Mouse (Mus musculus): ENCODE data around the gene Grrp1.
"Not testable (repeated sequence)": the region's sequence is repeated elsewhere in the genome, so short reads cannot be mapped to it uniquely, and the experiment has no call there.

Grrp1 gene

DNA sequence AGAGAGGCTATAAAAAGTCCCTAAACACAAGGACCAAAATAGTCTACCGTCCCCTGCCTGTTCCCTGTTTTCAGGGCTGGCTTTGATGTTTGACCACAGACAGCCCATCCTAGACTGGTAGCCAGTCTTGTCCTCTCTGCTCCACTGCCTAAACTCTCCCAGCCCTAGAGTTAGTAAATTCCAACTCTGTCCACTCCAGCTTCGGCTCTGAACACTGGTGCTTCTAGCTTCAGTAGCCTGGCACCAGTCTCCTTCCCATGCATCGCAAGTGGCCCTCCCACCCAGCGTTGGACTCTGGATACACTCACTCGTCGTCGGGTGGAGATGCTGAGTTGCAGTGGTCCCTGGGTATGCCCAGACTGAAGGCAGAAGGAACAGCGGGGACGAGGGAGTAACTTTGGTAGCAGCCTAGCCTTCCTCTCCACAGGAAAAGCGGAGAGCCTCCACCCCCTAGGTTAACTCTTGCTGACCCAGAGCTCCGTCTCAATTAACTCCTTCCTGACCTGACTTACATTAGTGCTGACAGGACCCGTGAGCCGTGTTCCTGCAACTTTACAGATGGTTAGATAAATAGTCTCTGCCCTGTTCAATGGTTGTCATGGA lies at the start of gene Grrp1:
Grrp1 (minus strand) TSS at position 385 of the 603 bp plus-strand sequence.
- DNase-seq (ENCODE audit: low spot score), result peak; percentile 75

DNA sequence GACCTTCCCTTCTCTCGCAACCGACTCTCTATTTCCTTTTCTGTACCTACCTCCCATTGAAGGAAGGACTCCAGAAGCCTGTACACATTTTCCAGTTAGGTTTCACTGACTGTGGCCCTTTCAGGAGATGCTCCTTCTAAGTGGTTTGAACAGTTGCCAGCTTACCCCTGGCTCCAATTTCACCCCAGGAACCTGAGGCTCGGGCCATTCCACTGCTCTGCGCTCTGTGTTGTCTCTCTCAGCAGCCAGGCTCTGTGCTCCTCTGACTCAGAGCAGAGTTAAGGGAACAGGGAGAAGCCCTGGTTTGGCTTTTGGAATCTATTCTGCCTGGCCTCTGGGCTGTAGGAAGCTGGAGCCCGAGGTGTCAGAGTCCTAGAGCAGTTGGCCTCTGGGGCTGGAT lies 48.2 kb upstream of the Grrp1 start:
- no peak for DNase-seq (ENCODE audit: low spot score)

- DNase-seq (ENCODE audit: low spot score), result no peak
Observed at GRCm38 (mm10) chr4:134300316-134300715, 46.4 kb upstream of the Grrp1 start.

DNA sequence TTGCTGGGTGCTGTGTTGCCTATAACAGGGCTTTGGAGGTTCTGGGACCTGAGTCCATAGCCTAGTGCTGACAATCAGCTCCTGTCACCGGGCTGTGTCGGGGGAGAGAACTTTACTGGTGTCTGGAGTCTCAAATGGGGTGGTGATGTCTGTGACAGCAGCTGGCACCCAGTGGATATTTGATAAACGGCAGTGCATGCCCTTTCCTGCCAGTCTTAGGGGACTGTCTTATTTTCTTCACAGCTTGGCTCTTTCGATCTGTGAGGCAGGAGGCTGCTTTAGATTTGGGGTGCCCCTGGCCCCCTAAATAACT lies 45.5 kb upstream of the Grrp1 start:
- no peak for DNase-seq (ENCODE audit: low spot score)

DNA sequence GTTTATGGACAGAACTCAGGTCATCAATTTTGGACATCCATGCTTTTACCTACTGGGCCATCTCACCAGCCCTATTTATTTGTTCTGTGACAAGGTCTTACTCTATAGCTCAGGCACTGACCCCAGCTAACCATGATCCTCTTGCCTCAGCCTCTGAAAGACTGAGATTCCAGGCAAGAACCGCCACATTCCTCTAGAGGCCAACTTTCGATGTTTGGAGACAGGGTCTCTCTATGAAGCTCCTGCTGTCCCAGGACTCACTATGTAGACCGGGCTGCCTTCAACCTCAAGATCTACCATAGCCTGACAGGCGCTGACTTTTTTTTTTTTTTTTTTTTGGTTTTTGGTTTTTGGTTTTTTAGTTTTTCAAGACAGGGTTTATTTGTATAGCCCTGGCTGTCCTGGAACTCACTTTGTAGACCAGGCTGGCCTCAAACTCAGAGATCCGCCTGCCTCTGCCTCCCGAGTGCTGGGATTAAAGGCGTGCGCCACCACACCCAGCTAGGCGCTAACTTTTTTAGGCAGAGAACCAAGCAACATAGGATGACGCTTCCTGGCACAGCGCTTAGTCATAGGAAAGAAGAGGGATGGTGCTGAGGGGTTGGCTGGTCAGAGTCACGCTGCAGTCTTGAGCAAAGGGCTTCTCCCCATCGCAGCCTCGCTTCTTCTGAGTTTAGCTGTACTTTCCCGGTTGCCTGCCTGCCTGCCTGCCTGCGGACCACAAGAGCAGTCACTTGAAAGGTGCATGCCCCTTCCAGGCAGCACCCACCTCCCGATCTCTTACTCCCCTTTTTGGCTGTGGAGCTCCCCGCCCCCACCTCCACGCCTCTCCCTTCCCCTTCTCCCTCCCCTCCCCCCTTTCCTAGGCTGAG lies 45.0 kb upstream of the Grrp1 start:
- DNase-seq (ENCODE audit: low spot score), result no peak

- DNase-seq (ENCODE audit: low spot score), result no peak
Observed at GRCm38 (mm10) chr4:134297369-134297768, 43.5 kb upstream of the Grrp1 start.

- DNase-seq (ENCODE audit: low spot score), result no peak
Observed at GRCm38 (mm10) chr4:134296523-134296922, 42.6 kb upstream of the Grrp1 start.

GRCm38 (mm10) chr4:134296096-134296495 lies 42.2 kb upstream of the Grrp1 start:
- DNase-seq (ENCODE audit: low spot score), result not testable (repeated sequence)

- no peak for DNase-seq (ENCODE audit: low spot score)
Observed at GRCm38 (mm10) chr4:134293692-134294163, 39.8 kb upstream of the Grrp1 start.

GRCm38 (mm10) chr4:134293061-134293691 lies 39.3 kb upstream of the Grrp1 start:
- DNase-seq (ENCODE audit: low spot score), result no peak

DNA sequence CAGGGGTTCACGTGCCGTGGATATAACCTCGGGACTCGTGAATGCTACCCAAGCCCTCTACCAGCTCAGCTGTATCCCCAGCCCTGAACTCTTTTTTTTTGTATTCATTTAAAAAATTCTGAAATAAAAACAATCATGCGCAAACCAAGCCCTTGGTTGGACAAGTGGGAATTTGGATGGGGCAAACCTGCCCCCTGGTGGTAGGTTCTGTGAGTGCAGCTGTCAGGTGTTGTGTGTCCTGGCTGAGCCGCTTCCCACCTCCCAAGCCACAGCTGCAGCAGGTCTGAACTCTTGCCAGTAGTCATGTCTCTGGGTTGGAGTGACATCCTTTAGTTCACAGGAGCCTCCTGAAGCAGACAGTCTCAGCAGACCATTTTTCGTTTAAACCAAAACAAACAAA lies 38.2 kb upstream of the Grrp1 start:
- DNase-seq (ENCODE audit: low spot score), result peak; percentile 83

GRCm38 (mm10) chr4:134288397-134289256 lies 34.7 kb upstream of the Grrp1 start:
- DNase-seq (ENCODE audit: low spot score), result peak; percentile 40

GRCm38 (mm10) chr4:134287575-134288025 lies 33.7 kb upstream of the Grrp1 start, which contains the start of gene Pdik1l:
Gene Pdik1l (minus strand): TSS chr4:134287895.
- peak; percentile 92 for DNase-seq (ENCODE audit: low spot score)

DNA sequence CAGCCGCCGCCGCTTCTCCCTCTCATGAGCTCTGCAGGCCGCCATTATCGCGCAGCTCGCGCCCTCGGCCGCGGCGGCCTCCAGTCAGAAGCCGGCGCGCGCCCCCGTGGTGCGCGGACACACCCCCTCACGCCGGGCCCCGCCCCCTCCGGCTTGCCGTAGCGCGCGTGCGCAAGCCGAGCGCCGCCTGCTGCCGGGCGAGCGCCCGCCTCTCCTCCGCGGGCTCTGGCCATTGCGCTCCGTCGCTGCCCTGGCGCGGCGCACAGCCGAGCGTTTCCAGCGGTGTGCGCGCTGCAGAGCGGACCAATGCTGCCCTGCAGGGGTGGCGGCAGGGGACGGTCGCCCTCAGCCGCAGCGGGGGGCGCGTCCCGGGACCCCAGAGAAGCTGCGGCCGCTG lies 33.3 kb upstream of the Grrp1 start:
- peak; percentile 89 for DNase-seq (ENCODE audit: low spot score)

- peak; percentile 46 for DNase-seq (ENCODE audit: low spot score)
Observed at GRCm38 (mm10) chr4:134286226-134287167, 32.6 kb upstream of the Grrp1 start.

- no peak for DNase-seq (ENCODE audit: low spot score)
Observed at GRCm38 (mm10) chr4:134284942-134285341, 31.0 kb upstream of the Grrp1 start.

DNA sequence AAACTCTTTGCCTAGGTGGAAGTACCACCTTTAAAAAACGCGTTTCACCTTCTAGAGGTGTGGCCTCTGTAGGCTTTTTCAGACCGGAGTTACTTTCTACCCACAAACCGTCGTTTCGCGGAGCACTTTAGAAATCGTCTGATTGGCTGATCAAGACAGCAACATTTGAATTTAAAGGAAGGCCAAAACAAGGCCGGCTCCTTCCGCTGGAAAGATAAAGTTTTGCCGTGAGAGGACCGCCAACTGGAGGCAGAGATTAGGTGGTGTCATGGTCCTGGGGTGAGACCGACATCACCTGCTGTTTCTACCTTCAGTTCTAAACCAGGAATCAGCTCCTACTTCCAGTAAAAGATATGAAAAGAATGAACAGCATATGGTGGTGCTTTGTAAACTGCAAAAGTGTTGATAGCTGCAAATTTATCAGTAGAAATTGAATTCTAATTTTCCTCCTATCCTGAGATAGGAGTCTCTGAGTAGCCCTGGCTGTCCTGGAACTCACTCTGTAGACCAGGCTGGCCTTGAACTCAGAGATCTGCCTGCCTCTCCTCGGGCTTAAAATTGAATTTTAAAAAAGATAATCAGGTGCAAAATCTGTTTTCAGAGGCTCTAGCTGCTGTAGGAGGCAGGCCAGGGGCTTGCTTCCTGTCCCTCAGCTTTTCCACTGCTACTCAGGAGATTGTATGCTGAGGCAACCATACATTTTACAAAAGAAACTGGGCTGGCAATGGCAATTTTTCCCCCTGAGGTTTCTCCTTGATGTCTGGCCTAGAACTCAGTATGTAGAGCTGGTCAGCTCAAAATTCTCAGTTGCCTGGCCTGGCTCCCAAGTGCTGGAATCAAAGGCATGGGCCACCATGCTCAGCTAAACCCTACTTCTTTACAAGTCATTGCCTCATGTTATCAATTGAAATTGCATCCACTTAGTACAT lies 19.8 kb upstream of the Grrp1 start:
- peak; percentile 69 for DNase-seq (ENCODE audit: low spot score)

DNA sequence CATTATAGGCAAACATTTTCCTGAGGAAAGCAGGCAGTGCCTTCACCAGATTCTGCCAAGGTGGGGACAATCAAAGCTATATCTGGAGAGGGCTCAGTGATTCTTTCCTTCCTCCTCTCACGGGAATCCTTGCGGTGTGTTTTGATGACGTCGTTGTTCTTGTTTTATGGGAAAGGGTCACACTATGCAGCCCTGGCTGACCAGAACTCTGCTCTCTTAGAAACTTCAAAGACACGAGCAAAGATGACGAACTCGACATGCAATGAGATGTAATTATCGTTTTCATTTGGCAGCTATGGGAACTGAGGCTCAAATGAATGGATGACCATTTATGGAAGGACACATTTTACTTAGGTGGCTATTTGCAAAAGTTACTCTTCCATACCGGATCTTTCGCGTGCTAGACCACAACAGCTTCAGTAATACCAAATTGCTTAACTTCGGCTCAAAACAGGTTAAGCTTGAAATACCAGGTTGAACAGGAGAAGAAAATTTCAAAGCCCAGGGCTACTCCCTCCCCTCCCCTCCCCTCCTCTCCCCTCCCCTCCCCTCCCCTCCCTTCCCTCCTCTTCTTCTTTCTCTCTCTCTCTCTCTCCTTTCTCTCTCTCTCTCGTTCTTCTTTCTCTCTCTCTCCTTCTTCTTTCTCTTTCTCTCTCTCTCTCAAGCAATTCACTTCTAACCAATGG lies 19.0 kb upstream of the Grrp1 start:
- peak; percentile 15 for DNase-seq (ENCODE audit: low spot score)

DNA sequence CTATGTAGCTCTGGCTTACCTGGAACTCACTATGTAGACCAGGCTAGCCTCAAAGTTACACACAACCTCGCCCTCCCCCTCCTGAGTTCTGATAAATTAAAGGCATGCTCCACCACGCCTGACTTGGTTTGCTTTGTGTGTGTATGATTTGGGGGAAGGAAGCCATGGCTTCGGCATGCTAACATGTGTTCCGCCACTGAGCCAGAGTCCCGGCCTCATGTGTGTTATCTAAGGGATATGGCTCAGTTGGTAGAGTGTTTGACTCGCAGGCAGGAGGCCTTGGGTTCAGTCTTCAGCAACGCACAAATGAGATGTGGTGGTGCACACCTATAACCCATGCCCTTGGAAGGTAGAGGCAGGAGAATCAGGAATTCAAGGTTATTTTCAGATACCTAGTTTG lies 18.1 kb upstream of the Grrp1 start:
- no peak for DNase-seq (ENCODE audit: low spot score)
